Mouse (Mus musculus) embryonic facial prominence, embryonic 13.5 days (tissue): ENCODE data around the gene Apool. TPM values are rescaled to one million over a fixed set of nuclear protein-coding genes. Genes with fewer than 3 reads are reported as not detected.
"Not testable (repeated sequence)": the region's sequence is repeated elsewhere in the genome, so short reads cannot be mapped to it uniquely, and the experiment has no call there.

Source experiments
- ATAC-seq: fragments of 200-750 bp; cut with Nextera tagmentation; 2 replicates; pipeline ENCODE4 v1.8.0; 2017; ENCODE audit warnings: low read depth; ENCODE audit not compliant: insufficient number of reproducible peaks, insufficient read depth, low FRiP score, low TSS enrichment
- H3K27ac ChIP-seq: fragments of 300-500 bp; sonication (generic); 2 replicates; pipeline ENCODE4 v1.5.1; 2015; ENCODE audit warnings: moderate library complexity, mild to moderate bottlenecking, inconsistent platforms
- H3K27me3 ChIP-seq: fragments of 300-500 bp; sonication (generic); 2 replicates; pipeline ENCODE4 v1.6.1; 2015; ENCODE audit warnings: mild to moderate bottlenecking, inconsistent platforms
- H3K36me3 ChIP-seq: fragments of 300-500 bp; sonication (generic); 2 replicates; pipeline ENCODE4 v1.6.1; 2015; ENCODE audit warnings: mild to moderate bottlenecking, inconsistent platforms
- H3K4me1 ChIP-seq: fragments of 300-500 bp; sonication (generic); 2 replicates; pipeline ENCODE4 v1.6.1; 2015; ENCODE audit warnings: inconsistent platforms
- H3K4me2 ChIP-seq: fragments of 300-500 bp; sonication (generic); 2 replicates; pipeline ENCODE4 v1.6.1; 2015; ENCODE audit warnings: moderate library complexity, mild to moderate bottlenecking, inconsistent platforms
- H3K4me3 ChIP-seq: fragments of 300-500 bp; sonication (generic); 2 replicates; pipeline ENCODE4 v1.5.1; 2015; ENCODE audit warnings: mild to moderate bottlenecking, inconsistent platforms
- H3K9ac ChIP-seq: fragments of 300-500 bp; sonication (generic); 2 replicates; pipeline ENCODE4 v1.6.1; 2015; ENCODE audit warnings: mild to moderate bottlenecking, inconsistent platforms
- H3K9me3 ChIP-seq: fragments of 300-500 bp; sonication (generic); 2 replicates; pipeline ENCODE4 v1.6.1; 2016; ENCODE audit warnings: inconsistent platforms
- WGBS: fragments of 180-500 bp; shearing (Covaris S2); methylation state at CpG from one replicate; pipeline ENCODE4 v1.1.7; 2015; ENCODE audit warnings: mixed read lengths; 5-methylcytosine and 5-hydroxymethylcytosine counted together
- polyA plus RNA-seq: library from polyadenylated mRNA; unstranded; fragments of >200 nt; fragmentation: Nextera tagmentation; extraction: Ambion mirVana; gene quantifications from 2 replicates; pipeline ENCODE4 v1.2.1, GENCODE M21; 2015

The Apool gene
- 62.4 and 65.1 TPM in 2 replicates for polyA plus RNA-seq

GRCm38 (mm10) chrX:112310804-112311530 lies at the start of gene Apool:
TSS of gene Apool (plus strand) at chrX:112311334.
- Histone ChIP-seq H3K9me3 (no peaks in the 10 kb centered on the region), H3K27ac (peak within 1 kb of the TSS; percentile 57; the same call in 1 of the 2 replicates), H3K36me3 (no peaks in the 10 kb centered on the region), H3K4me2 (peak within 1 kb of the TSS; percentile 59), H3K9ac (peak within 1 kb of the TSS; percentile 80), H3K4me1 (no peaks in the 10 kb centered on the region), H3K27me3 (no peaks in the 10 kb centered on the region), H3K4me3 (peak within 1 kb of the TSS; percentile 58)
- ATAC-seq = peak; percentile 86; the same call in 1 of the 2 replicates
- 29% methylated on average over 18 of the region's 18 CpGs for WGBS

GRCm38 (mm10) chrX:112273550-112273949 lies 37.6 kb upstream of the Apool start:
- Histone ChIP-seq H3K4me3 (no peak overlapping the region), H3K27me3 (no peaks in the 10 kb centered on the region), H3K9ac (no peak overlapping the region), H3K4me1 (no peaks in the 10 kb centered on the region), H3K36me3 (no peaks in the 10 kb centered on the region), H3K9me3 (no peaks in the 10 kb centered on the region), H3K27ac (no peak overlapping the region), H3K4me2 (no peak overlapping the region)
- WGBS = 84% methylated on average over 1 of the region's 1 CpGs
- no peak for ATAC-seq

- peak overlapping the region; percentile 57; the same call in 1 of the 2 replicates for H3K27ac ChIP-seq
- H3K4me1 ChIP-seq = no peaks in the 10 kb centered on the region
- H3K9me3 ChIP-seq = no peaks in the 10 kb centered on the region
- peak overlapping the region; percentile 58 for H3K4me3 ChIP-seq
- 17% methylated on average over 12 of the region's 12 CpGs for WGBS
- peak overlapping the region; percentile 80 for H3K9ac ChIP-seq
- H3K27me3 ChIP-seq = no peaks in the 10 kb centered on the region
- no peak for ATAC-seq
- peak overlapping the region; percentile 59 for H3K4me2 ChIP-seq
- no peaks in the 10 kb centered on the region for H3K36me3 ChIP-seq
Measured at GRCm38 (mm10) chrX:112311531-112311887, 375 bp downstream of the Apool start.

- peak overlapping the region; percentile 59 for H3K4me2 ChIP-seq
- H3K4me3 ChIP-seq = peak overlapping the region; percentile 58
- no peak overlapping the region for H3K9ac ChIP-seq
- ATAC-seq = no peak
- no peak overlapping the region for H3K27ac ChIP-seq
- no peaks in the 10 kb centered on the region for H3K9me3 ChIP-seq
- no peaks in the 10 kb centered on the region for H3K4me1 ChIP-seq
- no peaks in the 10 kb centered on the region for H3K36me3 ChIP-seq
- WGBS = 55% methylated on average over 1 of the region's 1 CpGs
- no peaks in the 10 kb centered on the region for H3K27me3 ChIP-seq
Measured at GRCm38 (mm10) chrX:112312094-112312493, 960 bp downstream of the Apool start.

GRCm38 (mm10) chrX:112320273-112320672 lies 9.1 kb downstream of the Apool start:
- H3K4me3 ChIP-seq = no peak overlapping the region
- no peaks in the 10 kb centered on the region for H3K9me3 ChIP-seq
- no peaks in the 10 kb centered on the region for H3K4me1 ChIP-seq
- no peak overlapping the region for H3K4me2 ChIP-seq
- H3K36me3 ChIP-seq = no peaks in the 10 kb centered on the region
- no peak overlapping the region for H3K9ac ChIP-seq
- no peaks in the 10 kb centered on the region for H3K27me3 ChIP-seq
- no peak overlapping the region for H3K27ac ChIP-seq
- no peak for ATAC-seq

GRCm38 (mm10) chrX:112339486-112339885 lies 28.4 kb downstream of the Apool start:
- Histone ChIP-seq H3K9me3 (no peaks in the 10 kb centered on the region), H3K36me3 (no peaks in the 10 kb centered on the region), H3K4me1 (no peaks in the 10 kb centered on the region), H3K27me3 (no peaks in the 10 kb centered on the region), H3K9ac (no peak overlapping the region), H3K4me2 (no peak overlapping the region), H3K4me3 (no peak overlapping the region), H3K27ac (no peak overlapping the region)
- no peak for ATAC-seq
- 71% methylated on average over 3 of the region's 3 CpGs for WGBS

- no peak for ATAC-seq
- WGBS = 61% methylated on average over 4 of the region's 4 CpGs
Measured at GRCm38 (mm10) chrX:112347467-112348394, 36.6 kb downstream of the Apool start.

GRCm38 (mm10) chrX:112348395-112348791 lies 37.3 kb downstream of the Apool start:
- Histone ChIP-seq H3K4me2 (no peak overlapping the region), H3K4me3 (no peak overlapping the region), H3K36me3 (0 out of 2 replicates have a peak, but pooled peaks cover 3% of the 10 kb centered on the region), H3K27me3 (no peaks in the 10 kb centered on the region), H3K27ac (no peak overlapping the region), H3K9ac (no peak overlapping the region), H3K9me3 (no peaks in the 10 kb centered on the region), H3K4me1 (no peaks in the 10 kb centered on the region)
- no peak for ATAC-seq
- 46% methylated on average over 3 of the region's 3 CpGs for WGBS

More at GRCm38 (mm10) chrX:112347467-112348394, 36.6 kb downstream of the Apool start:
- no peak overlapping the region for H3K9ac ChIP-seq
- H3K36me3 ChIP-seq = 0 out of 2 replicates have a peak, but pooled peaks cover 3% of the 10 kb centered on the region
- H3K4me2 ChIP-seq = no peak overlapping the region
- H3K9me3 ChIP-seq = no peaks in the 10 kb centered on the region
- no peaks in the 10 kb centered on the region for H3K27me3 ChIP-seq
- H3K4me3 ChIP-seq = no peak overlapping the region
- H3K27ac ChIP-seq = no peak overlapping the region
- H3K4me1 ChIP-seq = no peaks in the 10 kb centered on the region

- Histone ChIP-seq H3K4me2 (no peak overlapping the region), H3K9me3 (peaks cover 6% of the 10 kb centered on the region), H3K27me3 (no peaks in the 10 kb centered on the region), H3K27ac (no peak overlapping the region), H3K36me3 (no peaks in the 10 kb centered on the region), H3K4me3 (no peak overlapping the region), H3K4me1 (no peaks in the 10 kb centered on the region), H3K9ac (no peak overlapping the region)
- WGBS = 41% methylated on average over 4 of the region's 4 CpGs
- ATAC-seq = no peak
Measured at GRCm38 (mm10) chrX:112368426-112368825, 57.3 kb downstream of the Apool start.

- not testable (repeated sequence) for H3K27me3 ChIP-seq, H3K9me3 ChIP-seq, H3K9ac ChIP-seq, H3K27ac ChIP-seq, H3K4me1 ChIP-seq, H3K4me3 ChIP-seq, H3K4me2 ChIP-seq, H3K36me3 ChIP-seq
- 82% methylated on average over 5 of the region's 5 CpGs for WGBS
- ATAC-seq = peak; percentile 100
Measured at GRCm38 (mm10) chrX:112370577-112371410, 59.7 kb downstream of the Apool start.

- no peak within 1 kb of the TSS for H3K4me2 ChIP-seq
- no peaks in the 10 kb centered on the region for H3K9me3 ChIP-seq
- H3K27me3 ChIP-seq = no peaks in the 10 kb centered on the region
- no peak within 1 kb of the TSS for H3K4me3 ChIP-seq
- no peak within 1 kb of the TSS for H3K27ac ChIP-seq
- WGBS = 93% methylated on average over 3 of the region's 3 CpGs
- no peak for ATAC-seq
- no peaks in the 10 kb centered on the region for H3K36me3 ChIP-seq
- no peak within 1 kb of the TSS for H3K9ac ChIP-seq
- H3K4me1 ChIP-seq = no peaks in the 10 kb centered on the region
Measured at GRCm38 (mm10) chrX:112406679-112407078, 95.5 kb downstream of the Apool start, which contains the start of gene Satl1. TSS of gene Satl1 (minus strand) at chrX:112406779.
